Mouse (Mus musculus) frontal cortex, adult 2 months (tissue): ENCODE data around the gene Ugt1a9. TPM values are rescaled to one million over a fixed set of nuclear protein-coding genes. Genes with fewer than 3 reads are reported as not detected.

Source experiments
- DNase-seq, 2 experiments: peaks; one replicate each; pipeline ENCODE4 v3.0.0; 2022; ENCODE audit warnings: low spot score in 1 of 2; ENCODE audit errors: extremely low spot score in 1 of 2
- polyA plus RNA-seq: library from polyadenylated mRNA; depleted of rRNA; stranded (reverse); fragments of >200 nt; gene quantifications from 2 replicates; pipeline ENCODE4 v1.2.3, GENCODE M21; 2012

The Ugt1a9 gene
- polyA plus RNA-seq, 1 experiment = not detected

DNA sequence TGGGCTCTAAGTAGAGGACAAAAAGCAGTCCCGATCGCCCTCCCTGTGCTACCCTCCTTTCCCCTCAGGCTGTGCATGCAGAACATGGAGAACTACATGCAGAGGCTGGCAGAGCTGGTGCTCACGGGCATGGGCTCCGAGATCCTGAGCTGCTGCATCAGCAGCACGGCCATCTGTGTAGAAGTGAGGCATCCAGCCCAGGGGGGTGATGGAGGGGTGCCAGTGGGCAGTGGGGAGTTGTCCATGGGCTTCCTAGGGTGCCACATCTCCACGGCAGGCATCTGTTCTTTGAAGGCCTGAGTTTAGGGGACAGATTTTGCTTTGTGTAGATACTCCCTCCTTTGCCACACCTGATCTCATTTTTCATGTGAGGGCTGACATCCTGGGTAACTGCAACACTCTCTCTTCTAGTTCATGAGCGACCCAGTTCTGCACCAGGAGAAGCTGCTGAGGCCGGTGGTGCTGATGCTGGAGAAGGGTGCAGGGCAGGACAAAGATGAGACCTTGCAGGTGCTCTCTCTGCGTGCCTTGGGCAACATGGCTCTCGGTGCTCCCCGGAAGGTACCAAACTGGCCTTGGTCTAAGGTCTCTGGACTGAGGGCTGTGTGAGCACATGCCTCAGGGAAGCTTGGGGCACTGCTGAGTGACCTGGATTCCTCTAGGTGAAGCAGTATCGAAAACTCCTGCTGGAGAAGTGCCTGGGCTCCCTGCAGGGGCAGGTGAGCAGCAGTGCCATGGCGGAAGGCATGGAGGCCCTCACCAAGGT is 185.6 kb downstream of the Ugt1a9 start:
- no peak for DNase-seq

DNA sequence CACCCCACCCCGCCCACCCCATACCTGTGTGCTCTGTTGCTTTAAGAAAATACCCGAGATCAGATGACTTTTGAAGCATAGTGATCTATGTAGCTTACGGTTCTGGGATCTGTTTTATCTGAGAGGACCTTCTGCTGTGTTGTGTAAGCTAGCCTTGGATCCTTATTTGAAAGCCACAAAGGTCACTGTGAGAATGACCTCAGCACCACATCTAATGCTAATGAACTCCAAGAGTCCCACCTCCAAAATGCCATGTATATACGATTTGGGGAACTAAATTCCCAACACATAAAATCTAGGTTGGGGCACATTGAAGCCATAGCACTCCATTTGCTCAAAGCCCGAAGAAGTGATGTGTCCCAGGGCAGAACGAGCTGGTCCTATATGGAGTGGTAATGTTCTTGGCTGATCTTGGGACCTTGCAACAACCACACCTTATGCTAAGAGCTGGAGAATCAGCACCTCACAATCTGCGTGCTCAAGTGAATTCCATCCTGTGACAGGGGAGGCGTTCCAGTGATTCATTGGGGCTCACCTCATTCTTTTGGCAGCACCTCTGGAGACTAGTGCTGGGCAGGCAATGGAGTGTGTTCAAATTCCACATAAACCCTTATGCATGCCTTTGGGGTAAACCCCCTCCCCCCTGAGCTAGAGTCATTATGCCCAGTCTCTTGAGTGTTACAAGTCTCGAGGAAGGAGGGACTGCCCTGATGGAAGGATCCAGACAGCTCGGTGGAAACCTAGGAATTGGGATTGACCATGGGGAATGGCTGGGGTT is 186.5 kb downstream of the Ugt1a9 start:
- DNase-seq = no peak

DNA sequence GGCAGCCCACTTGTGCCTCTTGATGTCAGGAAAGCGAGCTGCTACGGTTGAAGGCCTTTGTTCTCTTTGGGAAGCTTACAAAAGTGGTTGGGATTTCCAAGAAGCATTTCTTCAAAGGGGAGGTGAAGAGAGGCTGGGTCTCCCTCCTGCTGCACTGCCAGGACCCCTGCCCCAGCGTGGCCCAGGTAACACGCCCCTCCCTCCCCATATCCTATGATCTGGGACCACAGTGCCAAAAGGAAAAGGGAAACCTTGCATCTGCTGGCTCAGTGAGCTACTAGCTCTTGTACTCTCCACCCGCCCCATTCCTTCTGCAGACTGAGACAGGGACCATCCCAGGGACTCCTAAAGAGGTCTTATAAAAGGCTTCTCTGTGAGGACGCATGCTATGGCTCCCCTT is 187.1 kb downstream of the Ugt1a9 start:
- DNase-seq = no peak

DNA sequence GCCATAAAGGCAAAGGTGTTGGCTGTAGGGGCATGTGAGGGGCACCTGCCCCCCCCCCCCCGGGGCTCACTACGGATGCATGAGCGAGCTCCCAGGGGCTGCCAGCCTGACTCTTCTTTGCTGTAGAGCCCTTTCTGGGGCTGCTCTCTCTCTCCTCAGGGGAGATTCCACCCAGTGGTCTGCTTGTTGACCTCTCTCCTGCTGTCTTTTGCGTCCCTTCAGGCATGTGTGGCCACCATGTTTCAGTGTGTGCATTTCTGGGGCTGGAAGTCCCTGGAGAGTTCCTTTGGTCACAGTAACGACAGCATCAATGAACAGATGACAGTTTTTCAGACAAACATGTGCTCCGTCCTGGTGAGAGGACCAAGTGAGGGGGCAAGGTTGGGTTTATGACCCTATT is 187.8 kb downstream of the Ugt1a9 start:
- no peak for DNase-seq

DNA sequence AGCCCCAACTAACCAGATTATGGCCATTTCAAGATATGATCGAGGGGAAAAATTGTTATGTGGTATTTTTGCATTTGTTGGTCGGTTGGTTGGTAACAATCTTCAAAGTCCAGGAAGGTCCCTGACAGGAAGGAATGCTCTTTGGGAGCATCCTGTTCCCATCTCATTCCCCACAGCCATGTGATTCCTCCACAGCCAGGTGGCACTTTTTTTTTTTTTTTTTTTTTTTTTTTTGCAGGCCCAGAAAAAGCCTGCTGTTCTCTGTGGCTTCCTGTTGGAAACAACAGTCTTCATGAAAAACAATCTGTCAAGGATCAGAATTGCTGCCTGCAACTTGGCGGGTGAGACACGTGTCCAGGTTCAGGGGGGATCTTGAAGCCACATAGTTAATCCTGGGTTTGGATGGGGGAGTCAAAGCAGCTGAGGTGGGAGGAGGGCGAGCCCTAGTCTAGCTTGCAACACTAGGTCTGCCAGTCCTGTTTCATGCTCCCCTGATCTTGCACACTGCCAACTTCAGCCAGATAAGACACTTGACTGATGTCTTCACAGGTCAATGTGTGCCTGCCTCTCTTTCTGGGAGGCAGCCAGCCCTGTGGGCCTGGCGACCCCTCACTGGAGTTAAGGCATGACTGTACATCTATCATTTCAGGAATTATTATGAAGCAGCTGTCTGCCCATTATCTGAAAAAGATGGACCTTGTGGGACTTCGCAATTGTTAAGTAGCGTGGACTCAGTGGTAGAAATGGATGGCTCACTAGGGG is 188.5 kb downstream of the Ugt1a9 start:
- no peak for DNase-seq

DNA sequence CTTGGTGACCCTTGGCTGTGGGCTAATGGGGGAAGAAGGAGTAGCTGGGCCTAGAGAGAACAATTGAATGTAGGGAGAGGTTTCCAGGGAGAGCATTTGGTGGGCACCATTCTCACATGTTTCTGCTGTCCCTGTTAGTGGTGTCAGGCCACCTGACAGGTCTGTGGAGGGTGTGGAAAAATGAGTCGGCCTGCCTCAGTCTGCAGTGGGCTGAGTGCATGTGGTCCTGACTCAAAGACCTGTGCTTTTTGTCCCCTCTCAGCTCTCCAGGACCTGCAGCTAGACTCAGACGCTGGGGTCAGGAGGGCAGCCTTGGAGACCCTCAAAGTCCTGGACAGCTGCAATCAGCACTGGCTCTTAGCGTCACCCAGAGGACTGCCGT is 189.0 kb downstream of the Ugt1a9 start:
- no peak for DNase-seq

DNA sequence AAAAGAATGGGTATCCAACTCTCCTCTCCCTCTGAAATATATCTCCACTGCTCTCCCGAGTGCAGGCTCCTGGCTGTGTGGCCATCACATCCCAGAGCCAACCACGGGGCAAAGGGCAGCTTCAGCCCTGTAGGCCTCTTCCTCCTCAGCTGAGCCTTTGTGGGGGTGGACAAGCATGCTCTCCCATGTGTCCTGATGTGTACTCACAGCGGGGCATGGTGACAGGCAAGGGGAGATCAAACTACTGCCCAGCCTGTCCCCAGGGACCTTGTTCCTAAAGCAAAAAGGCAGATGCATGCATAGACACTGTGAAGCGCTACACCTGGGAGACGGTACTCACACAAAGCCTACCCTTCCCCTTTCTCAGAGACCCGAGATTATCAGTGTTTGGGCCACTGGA is 189.5 kb downstream of the Ugt1a9 start:
- no peak for DNase-seq

DNA sequence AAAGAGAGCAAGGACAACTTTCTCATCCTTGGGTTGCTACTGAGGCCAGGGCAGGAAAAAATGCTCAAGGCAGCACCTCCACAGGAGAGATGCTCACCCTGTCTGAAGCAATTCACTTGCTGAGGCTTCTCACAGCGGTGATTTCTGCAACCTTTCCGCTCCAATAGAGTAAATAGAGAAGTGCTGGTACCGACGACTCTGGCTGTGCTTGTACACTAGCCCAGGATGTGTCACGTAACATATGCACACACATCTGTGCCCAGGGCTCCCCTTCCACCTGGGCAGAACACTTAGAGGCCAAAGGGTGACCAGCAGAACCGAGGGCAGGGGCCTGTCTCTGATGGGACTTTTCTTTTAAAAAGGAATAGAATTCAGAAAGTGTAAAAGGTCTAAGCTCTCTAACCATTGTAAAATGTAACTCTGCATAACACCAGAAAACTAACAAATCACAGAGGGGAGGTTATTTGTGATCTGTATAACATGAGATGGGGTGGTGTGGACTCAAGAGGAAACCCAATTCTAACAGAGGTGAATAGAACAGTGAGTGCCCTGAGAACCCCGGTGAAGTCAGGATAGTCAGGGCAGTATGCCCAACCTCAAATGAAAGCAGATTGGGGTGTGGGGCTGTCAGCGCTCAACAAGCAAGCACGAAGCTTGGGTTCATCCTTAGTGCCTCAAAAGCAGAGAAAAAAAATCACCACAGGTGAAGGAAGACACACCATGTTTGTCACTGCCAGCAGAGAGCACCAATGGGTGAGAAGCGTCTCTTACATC is 190.2 kb downstream of the Ugt1a9 start:
- DNase-seq = no peak

DNA sequence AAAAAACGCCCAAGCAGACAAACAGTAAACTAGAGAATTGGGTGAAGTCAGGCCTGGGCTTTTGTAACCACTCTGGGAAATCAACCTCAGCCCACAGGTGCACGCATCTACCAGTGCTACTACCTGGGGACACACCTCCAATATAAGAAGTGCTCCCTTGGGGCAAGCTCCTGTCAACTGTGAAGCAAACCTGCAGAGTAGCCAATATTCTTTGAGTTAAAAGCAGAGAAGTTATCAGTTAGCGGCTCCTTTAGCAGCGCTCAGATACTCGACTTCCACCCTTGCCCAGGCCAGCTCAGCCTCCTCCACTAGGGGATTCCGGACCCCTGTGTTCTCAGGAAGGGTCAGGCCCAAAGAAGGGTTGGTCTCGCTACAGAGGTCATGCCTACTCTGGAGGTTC is 191.1 kb downstream of the Ugt1a9 start:
- no peak for DNase-seq

DNA sequence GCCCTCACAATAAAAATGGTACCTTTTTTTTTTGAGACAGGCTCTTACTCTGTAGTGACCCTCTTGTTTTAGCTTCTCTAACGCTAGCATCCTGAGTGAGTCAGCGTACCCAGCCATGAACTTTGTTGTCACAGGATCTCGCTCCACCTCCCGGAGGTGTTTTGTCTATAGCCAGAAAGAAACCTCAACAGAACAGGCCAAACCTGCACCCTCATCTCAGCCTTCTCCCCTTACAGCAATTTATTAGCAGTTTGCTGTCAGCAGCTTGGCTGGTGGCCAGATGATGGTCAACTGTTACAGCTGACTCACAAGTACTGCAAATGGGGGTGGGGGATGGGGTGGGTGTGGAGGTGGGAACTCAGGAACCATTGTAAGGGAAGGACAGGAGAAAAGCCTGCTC is 191.7 kb downstream of the Ugt1a9 start:
- no peak for DNase-seq

DNA sequence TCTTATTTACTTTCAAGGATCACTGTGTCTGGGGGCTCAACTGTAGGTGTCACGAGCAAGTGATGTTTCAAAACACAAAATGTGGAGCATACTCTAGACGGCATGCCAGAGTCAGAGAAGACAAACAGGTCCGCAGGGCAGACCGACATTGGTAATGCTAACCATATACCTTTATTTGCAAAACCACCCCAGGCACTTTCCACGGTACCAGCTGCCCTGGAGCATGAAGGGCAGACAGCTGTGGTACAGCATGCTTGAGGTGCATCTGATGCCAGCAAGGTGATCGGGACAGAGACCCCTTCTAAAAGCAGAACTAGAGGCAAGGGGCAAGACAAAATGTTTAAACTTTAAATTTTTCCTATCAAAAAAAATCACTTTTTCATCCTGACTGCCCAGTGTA is 192.4 kb downstream of the Ugt1a9 start:
- DNase-seq = no peak

DNA sequence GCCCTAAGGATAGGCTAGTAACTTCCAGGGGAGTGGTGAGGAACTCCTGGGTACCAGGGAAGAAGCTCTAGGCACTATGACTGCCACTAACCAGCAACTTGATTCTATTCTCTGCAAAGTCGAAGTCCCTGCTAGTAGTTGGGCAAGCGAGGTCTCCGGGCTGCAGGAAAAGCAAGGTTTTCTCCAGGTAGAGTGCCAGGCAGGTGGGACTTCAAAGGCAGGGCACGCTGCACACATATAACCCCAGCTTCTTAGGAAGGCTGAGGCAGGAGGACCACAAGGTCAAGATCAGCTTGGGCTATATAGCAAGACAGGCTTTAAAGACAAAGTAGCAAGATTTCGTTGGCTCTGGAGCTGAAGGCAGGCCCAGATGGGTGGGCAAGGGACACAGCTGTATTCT is 193.2 kb downstream of the Ugt1a9 start:
- no peak for DNase-seq

DNA sequence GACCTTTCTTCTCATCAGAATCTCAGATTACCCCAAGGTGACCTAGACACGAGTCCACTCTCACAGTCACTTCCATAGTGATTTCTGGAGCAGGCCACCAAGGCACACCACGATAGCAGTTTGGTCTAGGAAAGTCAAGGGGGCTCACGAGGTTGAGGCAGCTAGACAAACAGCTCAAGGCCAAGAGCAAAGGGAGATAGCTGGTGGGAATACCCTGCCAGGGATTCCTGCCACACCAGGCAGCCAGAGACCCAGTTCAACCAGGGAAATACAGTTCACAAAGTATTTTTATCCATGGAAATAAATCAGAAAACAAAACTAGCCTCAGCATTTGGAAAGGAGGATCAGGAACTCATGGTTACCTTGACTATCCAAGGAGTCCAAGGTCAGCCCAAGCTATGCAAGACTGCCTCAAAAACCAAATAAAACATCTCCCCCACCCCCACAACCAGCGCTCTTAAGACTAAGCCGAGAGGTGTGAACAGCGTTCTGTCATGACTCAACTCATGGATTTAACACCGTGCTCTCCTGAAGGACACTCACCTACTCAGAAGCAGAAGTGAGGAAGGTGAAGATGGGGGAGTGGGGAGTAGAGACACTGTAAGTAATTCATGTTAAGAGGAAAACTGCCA is 193.8 kb downstream of the Ugt1a9 start:
- no peak for DNase-seq

DNA sequence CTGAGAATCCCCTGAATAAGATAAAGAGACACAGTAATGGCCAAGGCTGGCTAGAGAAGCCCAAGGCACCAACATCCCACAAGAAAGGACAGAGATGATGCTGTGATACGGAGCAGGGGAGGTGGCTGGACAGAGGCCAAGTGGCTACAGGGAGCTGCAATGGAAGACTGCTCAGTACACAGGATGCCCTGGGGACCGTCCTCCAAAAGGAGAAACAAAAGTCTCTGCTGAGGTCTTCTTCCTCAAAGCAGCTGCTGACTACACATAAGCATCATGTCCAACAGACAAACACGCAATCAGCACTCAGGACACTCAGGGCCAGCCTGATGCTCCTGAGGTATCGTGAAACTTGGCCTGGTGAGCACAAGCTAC is 194.3 kb downstream of the Ugt1a9 start:
- DNase-seq = no peak

DNA sequence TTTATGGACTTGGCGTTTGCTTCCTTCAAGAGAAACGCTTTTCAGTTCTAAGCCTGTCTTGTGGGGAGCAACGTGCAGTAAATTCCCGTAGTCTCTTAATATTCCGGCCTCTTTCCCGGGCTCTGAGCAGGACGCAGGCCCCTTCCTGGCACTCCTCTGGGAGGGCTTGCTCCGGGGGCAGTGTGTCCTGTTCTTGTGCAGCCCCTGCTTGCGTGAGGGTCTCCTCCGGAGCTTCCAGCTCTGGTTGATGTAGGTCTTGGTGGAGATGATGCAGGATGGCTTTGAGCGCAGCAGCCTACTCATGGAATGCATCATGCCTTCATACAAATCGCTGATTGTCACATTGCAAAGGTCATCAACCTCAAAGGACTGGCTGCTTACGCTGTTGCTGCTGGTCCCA is 195.5 kb downstream of the Ugt1a9 start:
- DNase-seq = no peak

DNA sequence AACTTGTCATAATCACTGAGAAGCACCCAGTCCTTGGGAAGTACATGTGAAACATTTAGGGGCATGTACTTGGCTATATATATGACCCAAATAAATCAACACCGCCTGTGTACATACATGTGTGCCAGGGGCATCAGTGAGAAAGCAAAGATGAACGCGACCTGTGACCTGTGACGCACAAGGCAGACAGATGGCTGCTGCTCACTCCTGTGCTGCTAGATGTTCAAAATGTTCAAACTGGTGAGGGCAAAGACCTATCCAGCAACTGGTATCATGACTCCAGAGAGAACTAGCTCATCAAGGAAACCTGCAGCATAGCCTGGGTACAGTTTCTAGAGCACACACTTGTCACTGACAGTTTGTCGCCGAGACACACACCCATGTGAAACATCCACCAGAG is 196.9 kb downstream of the Ugt1a9 start:
- no peak for DNase-seq

DNA sequence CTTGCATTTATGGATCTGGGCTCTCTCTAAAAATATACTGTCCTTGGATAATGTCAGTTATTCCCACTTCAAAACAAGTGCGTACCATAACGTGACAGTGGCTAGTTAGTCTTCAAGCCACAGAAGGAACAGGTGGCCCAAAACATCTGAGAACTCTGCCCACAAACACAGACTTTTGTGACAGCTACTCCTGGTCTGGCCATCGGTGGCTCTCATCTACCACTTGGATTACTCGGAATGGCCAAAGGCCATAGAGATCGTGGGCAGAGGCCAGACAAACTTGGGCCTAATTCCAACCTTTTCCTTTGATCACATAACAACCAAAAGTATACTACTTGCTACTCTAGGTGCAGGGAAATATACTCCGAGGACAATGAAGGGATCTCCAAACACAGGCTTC is 197.5 kb downstream of the Ugt1a9 start:
- no peak for DNase-seq
